Mouse (Mus musculus) spleen, adult 2 months (tissue): Measurements from ENCODE around the gene 1700003E16Rik. TPM values are rescaled to one million over a fixed set of nuclear protein-coding genes. Genes with fewer than 3 reads are reported as not detected.

Source experiments
- DNase-seq, 2 experiments: peaks; one replicate each; pipeline versions ENCODE4 v3.0.0 to v3.0.0-alpha.2; 2012 to 2021; ENCODE audit warnings: low spot score in 2 of 2, low read depth in 1 of 2
- H3K27ac ChIP-seq: fragments of 200-500 bp; 2 replicates; pipeline ENCODE4 v1.5.1; 2012; ENCODE audit warnings: low read length, inconsistent platforms; ENCODE audit not compliant: insufficient read depth
- H3K27me3 ChIP-seq: fragments of 200-500 bp; 2 replicates; pipeline ENCODE4 v1.6.1; 2012; ENCODE audit warnings: mild to moderate bottlenecking, moderate library complexity, low read length, inconsistent platforms; ENCODE audit not compliant: control insufficient read depth, insufficient read depth
- H3K36me3 ChIP-seq: fragments of 200-500 bp; 2 replicates; pipeline ENCODE4 v1.6.1; 2012; ENCODE audit warnings: mild to moderate bottlenecking, low read length, inconsistent platforms; ENCODE audit not compliant: control insufficient read depth, insufficient read depth
- H3K4me1 ChIP-seq: fragments of 200-500 bp; 2 replicates; pipeline ENCODE4 v1.6.1; 2011; ENCODE audit warnings: inconsistent platforms; ENCODE audit not compliant: control insufficient read depth, insufficient read depth, insufficient read length
- H3K4me3 ChIP-seq: fragments of 200-500 bp; 2 replicates; pipeline ENCODE4 v1.5.1; 2011; ENCODE audit warnings: mild to moderate bottlenecking, inconsistent platforms; ENCODE audit not compliant: insufficient read depth, insufficient read length; ENCODE audit errors: extremely low read depth
- CTCF ChIP-seq: fragments of 200-500 bp; IDR thresholded peaks from 2 replicates; pipeline ENCODE4 v1.5.1; 2011; ENCODE audit warnings: mild to moderate bottlenecking, inconsistent platforms; ENCODE audit not compliant: insufficient read depth, insufficient read length, insufficient replicate concordance; ENCODE audit errors: extremely low read depth
- POLR2A ChIP-seq: fragments of 200-500 bp; IDR thresholded peaks from 2 replicates; pipeline ENCODE4 v1.6.1; 2011; ENCODE audit warnings: low read depth, low read length, inconsistent platforms
- WGBS: fragments of 180-500 bp; shearing (Covaris S2); methylation state at CpG from one replicate; pipeline ENCODE4 v1.1.7; 2018; 5-methylcytosine and 5-hydroxymethylcytosine counted together
- polyA plus RNA-seq: library from polyadenylated mRNA; depleted of rRNA; stranded (reverse); fragments of >200 nt; gene quantifications from 2 replicates; pipeline ENCODE4 v1.2.3, GENCODE M21; 2012

The 1700003E16Rik gene
- polyA plus RNA-seq, 1 experiment: 0.05 TPM

GRCm38 (mm10) chr6:83120930-83121862 lies 35.0 kb upstream of the 1700003E16Rik start, which contains the start of gene Wbp1:
TSS of gene Wbp1 (minus strand) at chr6:83121559.
- peak within 1 kb of the TSS; percentile 79 for H3K27ac ChIP-seq
- DNase-seq: peak; percentile 93 to 98
- under 1% methylated on average over 38 of the region's 38 CpGs for WGBS
- peak; percentile 64 for TF ChIP-seq POLR2A
- TF ChIP-seq CTCF: no peak
- peaks cover 26% of the 10 kb centered on the region for H3K4me1 ChIP-seq
- peaks cover 2% of the 10 kb centered on the region for H3K36me3 ChIP-seq
- H3K4me3 ChIP-seq: peak within 1 kb of the TSS; percentile 83
- H3K27me3 ChIP-seq: no peaks in the 10 kb centered on the region

- H3K27me3 ChIP-seq: no peaks in the 10 kb centered on the region
- no peak for DNase-seq
- 4% methylated on average over 52 of the region's 52 CpGs for WGBS
- peak overlapping the region; percentile 65 for H3K4me3 ChIP-seq
- peaks cover 26% of the 10 kb centered on the region for H3K4me1 ChIP-seq
- H3K27ac ChIP-seq: peak overlapping the region; percentile 74
- H3K36me3 ChIP-seq: peaks cover 1% of the 10 kb centered on the region
- no peak for TF ChIP-seq POLR2A
These were observed 34.1 kb upstream of the 1700003E16Rik start for GRCm38 (mm10) chr6:83121863-83122710.

- Histone ChIP-seq H3K36me3 (no peaks in the 10 kb centered on the region; the same call in 1 of the 2 replicates), H3K4me1 (peaks cover 26% of the 10 kb centered on the region), H3K27ac (no peak overlapping the region), H3K27me3 (no peaks in the 10 kb centered on the region), H3K4me3 (no peak overlapping the region)
- WGBS: 92% methylated on average over 5 of the region's 5 CpGs
- TF ChIP-seq CTCF (no peak), POLR2A (no peak)
- DNase-seq: no peak
These were observed 33.2 kb upstream of the 1700003E16Rik start for GRCm38 (mm10) chr6:83122961-83123360.

GRCm38 (mm10) chr6:83124851-83125312 lies 31.3 kb upstream of the 1700003E16Rik start:
- under 1% methylated on average over 30 of the region's 30 CpGs for WGBS
- H3K27me3 ChIP-seq: no peaks in the 10 kb centered on the region
- peak; percentile 26; the same call in 1 of the 2 replicates for TF ChIP-seq POLR2A
- no peak for TF ChIP-seq CTCF
- H3K27ac ChIP-seq: peak overlapping the region; percentile 69
- H3K4me1 ChIP-seq: peaks cover 20% of the 10 kb centered on the region
- DNase-seq: peak; percentile 85 to 94
- no peaks in the 10 kb centered on the region for H3K36me3 ChIP-seq
- H3K4me3 ChIP-seq: peak overlapping the region; percentile 88

GRCm38 (mm10) chr6:83125331-83125730 lies 30.9 kb upstream of the 1700003E16Rik start, which contains the start of gene Ino80b:
TSS of gene Ino80b (minus strand) at chr6:83125431.
- Histone ChIP-seq H3K4me1 (peaks cover 17% of the 10 kb centered on the region), H3K27ac (peak within 1 kb of the TSS; percentile 69), H3K27me3 (no peaks in the 10 kb centered on the region), H3K4me3 (peak within 1 kb of the TSS; percentile 88), H3K36me3 (no peaks in the 10 kb centered on the region)
- DNase-seq: no peak
- WGBS: 36% methylated on average over 5 of the region's 5 CpGs
- TF ChIP-seq CTCF (no peak), POLR2A (no peak)

GRCm38 (mm10) chr6:83127419-83127818 lies 28.8 kb upstream of the 1700003E16Rik start:
- WGBS: 95% methylated on average over 5 of the region's 5 CpGs

More at GRCm38 (mm10) chr6:83127419-83127818, 28.8 kb upstream of the 1700003E16Rik start:
- H3K4me3 ChIP-seq: no peak overlapping the region
- DNase-seq: no peak
- H3K4me1 ChIP-seq: peaks cover 9% of the 10 kb centered on the region; the same call in 1 of the 2 replicates
- TF ChIP-seq CTCF: no peak
- no peak for TF ChIP-seq POLR2A
- no peaks in the 10 kb centered on the region for H3K36me3 ChIP-seq
- H3K27ac ChIP-seq: no peak overlapping the region
- 0 out of 2 replicates have a peak, but pooled peaks cover 1% of the 10 kb centered on the region for H3K27me3 ChIP-seq
